Mouse (Mus musculus): Measurements from ENCODE around the gene Ppm1g.

DNA sequence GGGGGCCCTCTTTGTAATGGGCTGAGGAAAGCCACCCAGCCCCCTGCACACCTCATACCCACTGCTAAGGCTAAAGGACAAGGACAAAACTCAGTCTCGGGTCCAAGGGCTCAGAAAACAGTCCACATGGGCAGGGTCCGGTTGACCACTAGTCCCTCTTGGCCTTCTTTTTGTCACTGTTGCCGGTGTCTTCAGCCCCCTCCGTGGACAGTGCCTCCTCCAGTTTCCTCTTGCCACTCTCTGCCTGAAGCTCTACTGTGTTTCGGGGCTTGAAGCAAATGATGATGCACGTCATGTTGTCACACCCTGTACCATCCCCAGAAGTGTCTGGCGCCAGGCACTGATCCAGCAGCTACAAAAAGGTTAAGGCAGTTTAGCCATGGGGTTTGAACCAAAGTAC is 17.6 kb downstream of the Ppm1g start:
- no peak for TF ChIP-seq CTCF (IDR thresholded peaks at IDR 0.05; ENCODE audit: control insufficient read depth, insufficient read depth, insufficient read length)
- TF ChIP-seq MYOD1 (IDR thresholded peaks at IDR 0.05; ENCODE audit: control insufficient read depth, insufficient read length, low read depth), result no peak
